Mouse (Mus musculus) heart, embryonic 14.5 days (tissue): ENCODE data around the gene Kalrn. TPM values are rescaled to one million over a fixed set of nuclear protein-coding genes. Genes with fewer than 3 reads are reported as not detected.

ENCODE experiments used
- ATAC-seq: fragments of 200-750 bp; cut with Nextera tagmentation; 2 replicates; pipeline ENCODE4 v1.8.0; 2017; ENCODE audit warnings: low read depth, moderate TSS enrichment; ENCODE audit not compliant: insufficient number of reproducible peaks, insufficient read depth, low FRiP score
- H3K27ac ChIP-seq, 2 experiments: fragments of 200-500 bp in 1 of 2; fragments of 300-500 bp in 1 of 2; sonication (generic) in 1 of 2; replicated peaks in 1 of 2; 2 replicates each; pipeline ENCODE4 v1.5.1; 2012 to 2014; ENCODE audit warnings: low read depth in 2 of 2, low read length in 2 of 2, control low read depth in 1 of 2, mild to moderate bottlenecking in 1 of 2, mixed read lengths in 1 of 2; ENCODE audit not compliant: control insufficient read depth in 1 of 2, insufficient read depth in 1 of 2
- H3K27me3 ChIP-seq: fragments of 300-500 bp; sonication (generic); 2 replicates; pipeline ENCODE4 v1.6.1; 2014; ENCODE audit warnings: mild to moderate bottlenecking, low read length, control low read depth; ENCODE audit not compliant: control insufficient read depth, insufficient read depth
- H3K36me3 ChIP-seq: fragments of 300-500 bp; sonication (generic); 2 replicates; pipeline ENCODE4 v1.6.1; 2014; ENCODE audit warnings: mild to moderate bottlenecking, control low read depth, low read length, mixed read lengths; ENCODE audit not compliant: control insufficient read depth, insufficient read depth
- H3K4me1 ChIP-seq, 2 experiments: fragments of 200-500 bp in 1 of 2; fragments of 300-500 bp in 1 of 2; sonication (generic) in 1 of 2; 2 replicates each; pipeline ENCODE4 v1.6.1; 2012 to 2014; ENCODE audit warnings: low read length in 2 of 2, control low read depth in 1 of 2, mixed read lengths in 1 of 2; ENCODE audit not compliant: control insufficient read depth in 2 of 2, insufficient read depth in 2 of 2
- H3K4me2 ChIP-seq: fragments of 300-500 bp; sonication (generic); 2 replicates; pipeline ENCODE4 v1.6.1; 2014; ENCODE audit warnings: mild to moderate bottlenecking, low read length
- H3K4me3 ChIP-seq, 2 experiments: fragments of 200-500 bp in 1 of 2; fragments of 300-500 bp in 1 of 2; sonication (generic) in 1 of 2; 2 replicates each; pipeline ENCODE4 v1.5.1; 2012 to 2014; ENCODE audit warnings: low read length in 2 of 2, mild to moderate bottlenecking in 2 of 2, control low read depth in 1 of 2, low read depth in 1 of 2, moderate library complexity in 1 of 2; ENCODE audit not compliant: control insufficient read depth in 1 of 2, insufficient read depth in 1 of 2
- H3K9ac ChIP-seq: fragments of 300-500 bp; sonication (generic); 2 replicates; pipeline ENCODE4 v1.6.1; 2014; ENCODE audit warnings: mild to moderate bottlenecking, low read length
- H3K9me3 ChIP-seq: fragments of 300-500 bp; sonication (generic); 2 replicates; pipeline ENCODE4 v1.6.1; 2016; ENCODE audit warnings: low read length, control low read depth; ENCODE audit not compliant: control insufficient read depth
- WGBS: fragments of 180-500 bp; shearing (Covaris S2); extraction: QIAGEN DNeasy Blood & Tissue Kit; methylation state at CpG from one replicate; pipeline ENCODE4 v1.1.7; 2014; 5-methylcytosine and 5-hydroxymethylcytosine counted together
- polyA plus RNA-seq: library from polyadenylated mRNA; unstranded; fragments of >200 nt; fragmentation: Nextera tagmentation; extraction: Ambion mirVana; gene quantifications from 2 replicates; pipeline ENCODE4 v1.2.1, GENCODE M21; 2014

Gene Kalrn
- polyA plus RNA-seq, 1 experiment from 2014 or later, result 33.4 TPM

DNA sequence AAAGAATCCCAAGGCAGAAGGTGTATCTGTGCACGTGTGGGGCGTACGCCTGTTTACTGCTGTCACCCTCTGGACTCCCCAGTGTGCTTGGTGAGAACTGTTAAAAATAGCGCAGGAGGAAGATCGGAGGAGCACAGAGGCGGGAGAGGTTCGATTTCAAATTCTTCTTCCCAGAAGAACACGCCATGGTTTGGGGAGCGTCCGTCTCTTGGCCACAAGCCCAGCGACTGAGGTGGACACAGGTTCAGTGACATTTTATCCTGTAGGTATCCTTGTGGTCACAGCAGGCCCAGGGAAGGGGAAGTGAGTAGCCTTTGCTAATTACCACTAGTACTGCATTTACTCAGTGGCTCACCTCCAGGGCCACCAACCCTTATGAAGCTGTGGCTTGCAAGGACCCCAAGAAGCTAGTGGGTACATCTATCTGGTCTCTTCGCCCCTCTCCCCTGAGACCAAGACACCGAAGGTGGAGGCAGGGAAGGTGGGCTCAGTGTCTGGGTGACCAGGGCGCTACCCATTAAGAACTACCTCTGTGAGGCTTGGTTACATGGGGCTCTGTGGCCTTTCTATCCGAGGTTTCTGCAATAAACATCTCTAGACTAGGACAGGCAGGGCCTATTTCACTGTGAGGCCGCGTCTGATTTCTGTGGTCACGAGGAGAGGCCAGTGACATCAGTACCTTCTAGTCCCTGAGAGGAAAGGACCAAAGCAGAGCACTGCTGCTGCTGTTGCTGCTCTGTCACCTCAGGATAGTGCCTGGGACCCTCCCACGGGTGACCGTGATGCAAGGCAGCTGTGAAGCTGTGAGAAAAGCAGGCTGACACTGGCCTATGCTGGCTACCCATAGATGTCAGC lies 561.1 kb downstream of the Kalrn start:
- Histone ChIP-seq H3K9me3 (0 out of 2 replicates have a peak, but pooled peaks cover 5% of the 10 kb centered on the region), H3K4me3 (no peak overlapping the region), H3K4me1 (peaks cover 0 to 9% of the 10 kb centered on the region in 2 experiments; a peak in 3 of 4 replicates), H3K9ac (no peak overlapping the region), H3K36me3 (peaks cover 83% of the 10 kb centered on the region), H3K27ac (no peak overlapping the region), H3K27me3 (no peaks in the 10 kb centered on the region), H3K4me2 (no peak overlapping the region)
- WGBS, result 55% methylated on average over 20 of the region's 20 CpGs
- no peak for ATAC-seq

DNA sequence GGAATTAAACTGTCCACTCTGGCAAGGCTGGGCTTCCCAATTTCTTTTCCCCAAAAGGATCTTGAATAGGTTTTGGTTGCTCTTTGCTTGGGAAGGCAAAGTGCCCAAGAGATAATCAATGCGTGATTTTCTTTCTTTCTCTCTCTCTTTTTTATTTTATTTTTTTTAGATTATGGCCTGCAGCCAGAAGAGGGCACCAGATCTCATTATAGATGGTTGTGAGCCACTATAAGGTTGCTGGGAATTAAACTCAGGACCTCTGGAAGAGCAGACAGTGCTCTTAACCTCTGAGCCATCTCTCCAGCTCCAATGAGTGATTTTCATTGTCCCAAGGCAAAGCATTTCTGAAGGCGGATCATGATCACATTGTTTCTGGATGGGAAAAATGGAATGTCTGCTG lies 563.8 kb downstream of the Kalrn start:
- Histone ChIP-seq H3K9ac (no peak overlapping the region), H3K36me3 (peaks cover 58% of the 10 kb centered on the region), H3K9me3 (0 out of 2 replicates have a peak, but pooled peaks cover 5% of the 10 kb centered on the region), H3K4me2 (no peak overlapping the region), H3K4me3 (no peak overlapping the region), H3K27me3 (no peaks in the 10 kb centered on the region), H3K27ac (no peak overlapping the region), H3K4me1 (peaks cover 9 to 18% of the 10 kb centered on the region in 2 experiments)
- ATAC-seq, result no peak
- 93% methylated on average over 2 of the region's 2 CpGs for WGBS

DNA sequence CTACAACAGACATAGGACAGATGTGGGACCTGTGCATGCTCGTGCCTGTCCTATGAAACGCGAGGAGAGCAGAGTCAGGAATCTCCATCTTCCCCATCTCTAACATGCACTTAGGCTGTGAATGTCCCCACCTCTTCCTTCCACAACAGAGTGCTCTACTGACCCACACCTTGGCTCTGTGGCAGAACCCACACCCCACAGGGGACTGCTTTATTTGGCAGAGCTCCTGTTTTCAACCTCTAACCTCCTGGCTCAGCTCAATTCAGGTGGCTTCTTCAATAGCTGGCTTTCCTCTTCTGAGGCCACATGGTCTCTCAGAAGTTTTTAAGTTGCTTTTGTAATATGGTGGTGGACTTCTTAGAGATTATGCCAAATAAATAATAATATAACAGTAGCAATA lies 567.3 kb downstream of the Kalrn start:
- ATAC-seq, result no peak
- Histone ChIP-seq H3K4me1 (peaks cover 17 to 28% of the 10 kb centered on the region in 2 experiments), H3K4me3 (no peak overlapping the region), H3K27me3 (no peaks in the 10 kb centered on the region), H3K4me2 (no peak overlapping the region), H3K9ac (no peak overlapping the region), H3K27ac (no peak overlapping the region), H3K9me3 (0 out of 2 replicates have a peak, but pooled peaks cover 5% of the 10 kb centered on the region), H3K36me3 (peaks cover 23% of the 10 kb centered on the region)
- 91% methylated on average over 3 of the region's 3 CpGs for WGBS

DNA sequence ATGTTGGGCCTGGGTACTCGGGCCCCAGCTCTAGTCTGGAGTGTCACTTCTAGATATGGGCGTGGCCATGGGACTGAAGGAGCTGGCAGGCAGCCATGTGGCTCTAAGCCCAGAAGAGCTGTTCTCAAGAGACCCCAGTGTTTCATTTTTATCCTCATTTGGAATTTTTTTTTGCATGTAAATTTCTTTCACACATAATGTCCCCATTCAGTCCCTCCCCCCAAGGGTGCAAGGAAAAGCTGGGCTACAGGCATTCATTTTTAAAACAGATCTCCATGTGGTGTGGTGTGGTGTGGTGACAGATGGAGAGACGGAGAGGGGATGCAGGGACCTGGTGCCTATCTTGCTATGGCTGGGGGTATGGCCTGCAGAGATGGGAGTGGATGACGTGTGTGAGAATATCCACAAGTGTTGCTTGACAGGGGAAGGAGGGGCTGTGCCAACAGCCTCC lies 569.2 kb downstream of the Kalrn start:
- peak; percentile 86 for ATAC-seq
- H3K4me3 ChIP-seq, result no peak overlapping the region
- H3K27me3 ChIP-seq, result no peaks in the 10 kb centered on the region
- H3K9me3 ChIP-seq, result no peaks in the 10 kb centered on the region
- H3K4me1 ChIP-seq, result peaks cover 17 to 28% of the 10 kb centered on the region in 2 experiments
- no peak overlapping the region; the same call in 1 of the 2 replicates for H3K9ac ChIP-seq
- WGBS, result 5% methylated on average over 4 of the region's 4 CpGs
- peaks cover 7% of the 10 kb centered on the region; the same call in 1 of the 2 replicates for H3K36me3 ChIP-seq
- H3K27ac ChIP-seq, result peak overlapping the region; percentile 75 to 85
- H3K4me2 ChIP-seq, result peak overlapping the region; percentile 46

DNA sequence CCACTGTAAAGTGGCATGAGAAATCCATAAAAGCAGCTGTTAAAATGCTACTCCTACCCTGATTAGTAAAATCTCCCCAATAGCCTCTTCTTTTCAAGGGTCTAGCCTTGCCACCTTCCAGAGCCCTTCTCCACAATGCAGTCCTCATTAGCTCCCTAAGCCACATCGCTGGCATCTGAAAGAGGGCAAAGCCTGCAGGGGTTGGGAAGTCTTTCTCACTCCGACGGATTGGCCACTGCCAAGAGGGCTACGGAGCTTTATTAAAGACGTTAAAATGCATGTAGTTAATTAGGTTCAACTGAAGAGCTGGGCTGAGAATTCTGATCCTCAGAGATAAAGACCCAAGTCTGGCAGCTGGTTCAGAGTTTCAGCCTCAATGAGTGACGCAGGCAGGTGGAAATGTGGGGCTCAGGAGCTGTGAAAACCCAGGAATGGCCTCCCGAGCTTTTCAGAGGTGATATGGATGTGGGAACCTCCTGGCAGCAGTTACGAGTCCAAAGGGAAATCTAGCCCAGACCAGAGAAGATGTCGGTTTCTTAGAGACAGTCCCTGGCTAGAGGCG lies 569.7 kb downstream of the Kalrn start:
- Histone ChIP-seq H3K4me2 (peak overlapping the region; percentile 46), H3K9me3 (no peaks in the 10 kb centered on the region), H3K36me3 (0 out of 2 replicates have a peak, but pooled peaks cover 4% of the 10 kb centered on the region), H3K4me1 (peaks cover 17 to 28% of the 10 kb centered on the region in 2 experiments), H3K27ac (peak overlapping the region; percentile 75 to 85), H3K4me3 (no peak overlapping the region), H3K27me3 (no peaks in the 10 kb centered on the region), H3K9ac (no peak overlapping the region)
- 35% methylated on average over 10 of the region's 10 CpGs for WGBS
- no peak for ATAC-seq

DNA sequence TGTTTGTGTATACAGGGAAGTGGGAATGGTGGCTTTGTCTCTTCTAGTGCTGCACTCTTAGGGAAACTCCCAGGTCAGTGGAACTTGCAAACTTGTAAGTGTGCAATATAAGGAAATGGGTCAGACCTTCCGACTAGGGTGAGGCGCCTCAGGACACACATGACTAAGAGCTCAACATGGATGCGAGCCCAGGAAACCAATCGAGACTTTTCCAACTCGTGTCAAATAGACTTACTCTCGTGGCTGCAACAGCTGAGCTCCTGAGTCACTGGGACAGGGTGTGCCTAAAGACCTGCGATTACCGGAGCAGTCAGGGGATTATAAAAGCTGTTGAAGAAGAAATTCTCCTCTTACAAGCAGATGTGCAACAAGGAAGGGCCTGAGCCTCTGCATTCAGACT lies 572.6 kb downstream of the Kalrn start:
- no peak overlapping the region for H3K27ac ChIP-seq
- no peak overlapping the region for H3K9ac ChIP-seq
- H3K4me2 ChIP-seq, result no peak overlapping the region
- H3K4me1 ChIP-seq, result peaks cover 15 to 26% of the 10 kb centered on the region in 2 experiments
- ATAC-seq, result no peak
- H3K4me3 ChIP-seq, result no peak overlapping the region
- H3K27me3 ChIP-seq, result no peaks in the 10 kb centered on the region
- 82% methylated on average over 8 of the region's 8 CpGs for WGBS
- H3K9me3 ChIP-seq, result no peaks in the 10 kb centered on the region
- no peaks in the 10 kb centered on the region for H3K36me3 ChIP-seq

DNA sequence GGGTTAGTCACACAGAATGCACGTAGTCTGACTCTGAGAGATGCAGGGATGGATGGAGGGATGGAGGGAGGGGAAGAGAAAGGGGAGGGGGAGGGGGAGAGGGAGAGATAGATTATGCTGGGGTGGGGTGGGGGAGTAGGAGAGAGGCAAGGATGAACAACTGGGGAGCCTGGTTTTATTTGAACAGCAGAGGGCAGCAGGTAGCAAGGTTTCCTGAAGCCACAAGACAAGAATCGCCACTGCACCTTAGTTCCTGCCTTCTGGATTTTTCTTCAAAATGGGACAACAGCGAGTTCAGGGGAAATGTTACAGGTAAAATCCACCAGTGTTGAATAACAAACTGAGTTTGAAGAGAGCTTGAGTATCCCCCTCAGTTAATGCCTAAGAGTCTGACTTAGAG lies 573.9 kb downstream of the Kalrn start:
- Histone ChIP-seq H3K4me1 (peaks cover 7 to 16% of the 10 kb centered on the region in 2 experiments), H3K9me3 (no peaks in the 10 kb centered on the region), H3K36me3 (no peaks in the 10 kb centered on the region), H3K4me2 (no peak overlapping the region), H3K4me3 (no peak overlapping the region), H3K27me3 (no peaks in the 10 kb centered on the region), H3K9ac (no peak overlapping the region), H3K27ac (no peak overlapping the region)
- WGBS, result 24% methylated on average over 3 of the region's 3 CpGs
- no peak for ATAC-seq
